Mouse (Mus musculus) forebrain, embryonic 15.5 days (tissue): ENCODE measurements around the gene Upk2. TPM values are rescaled to one million over a fixed set of nuclear protein-coding genes. Genes with fewer than 3 reads are reported as not detected.
A peak's percentile ranks its signal among the peaks of the same experiment; 100 is the strongest.

Experiments
- ATAC-seq: fragments of 200-750 bp; cut with Nextera tagmentation; replicated peaks from 2 replicates; pipeline ENCODE4 v1.8.0; 2017; ENCODE audit warnings: mild to moderate bottlenecking, moderate TSS enrichment, moderate library complexity
- H3K27ac ChIP-seq: fragments of 300-500 bp; sonication (generic); replicated peaks from 2 replicates; pipeline ENCODE4 v1.5.1; 2015; ENCODE audit warnings: mild to moderate bottlenecking, inconsistent platforms
- H3K27me3 ChIP-seq: fragments of 300-500 bp; sonication (generic); 2 replicates; pipeline ENCODE4 v1.6.1; 2015; ENCODE audit warnings: inconsistent platforms
- H3K36me3 ChIP-seq: fragments of 300-500 bp; sonication (generic); 2 replicates; pipeline ENCODE4 v1.6.1; 2015; ENCODE audit warnings: mild to moderate bottlenecking, inconsistent platforms
- H3K4me1 ChIP-seq: fragments of 300-500 bp; sonication (generic); 2 replicates; pipeline ENCODE4 v1.6.1; 2015; ENCODE audit warnings: inconsistent platforms
- H3K4me2 ChIP-seq: fragments of 300-500 bp; sonication (generic); replicated peaks from 2 replicates; pipeline ENCODE4 v1.6.1; 2015; ENCODE audit warnings: mild to moderate bottlenecking, inconsistent platforms
- H3K4me3 ChIP-seq: fragments of 300-500 bp; sonication (generic); 2 replicates; pipeline ENCODE4 v1.5.1; 2015; ENCODE audit warnings: mild to moderate bottlenecking, inconsistent platforms
- H3K9ac ChIP-seq: fragments of 300-500 bp; sonication (generic); replicated peaks from 2 replicates; pipeline ENCODE4 v1.6.1; 2015; ENCODE audit warnings: mild to moderate bottlenecking, inconsistent platforms
- H3K9me3 ChIP-seq: fragments of 300-500 bp; sonication (generic); 2 replicates; pipeline ENCODE4 v1.6.1; 2016; ENCODE audit warnings: inconsistent platforms
- WGBS: fragments of 180-500 bp; shearing (Covaris S2); methylation state at CpG from one replicate; pipeline ENCODE4 v1.1.7; 2015; ENCODE audit warnings: mixed read lengths; 5-methylcytosine and 5-hydroxymethylcytosine counted together
- polyA plus RNA-seq: library from polyadenylated mRNA; unstranded; fragments of >200 nt; fragmentation: Nextera tagmentation; extraction: Ambion mirVana; gene quantifications from 2 replicates; pipeline ENCODE4 v1.2.1, GENCODE M21; 2015

Gene Upk2
- polyA plus RNA-seq, 1 experiment from 2014 or later = not detected

DNA sequence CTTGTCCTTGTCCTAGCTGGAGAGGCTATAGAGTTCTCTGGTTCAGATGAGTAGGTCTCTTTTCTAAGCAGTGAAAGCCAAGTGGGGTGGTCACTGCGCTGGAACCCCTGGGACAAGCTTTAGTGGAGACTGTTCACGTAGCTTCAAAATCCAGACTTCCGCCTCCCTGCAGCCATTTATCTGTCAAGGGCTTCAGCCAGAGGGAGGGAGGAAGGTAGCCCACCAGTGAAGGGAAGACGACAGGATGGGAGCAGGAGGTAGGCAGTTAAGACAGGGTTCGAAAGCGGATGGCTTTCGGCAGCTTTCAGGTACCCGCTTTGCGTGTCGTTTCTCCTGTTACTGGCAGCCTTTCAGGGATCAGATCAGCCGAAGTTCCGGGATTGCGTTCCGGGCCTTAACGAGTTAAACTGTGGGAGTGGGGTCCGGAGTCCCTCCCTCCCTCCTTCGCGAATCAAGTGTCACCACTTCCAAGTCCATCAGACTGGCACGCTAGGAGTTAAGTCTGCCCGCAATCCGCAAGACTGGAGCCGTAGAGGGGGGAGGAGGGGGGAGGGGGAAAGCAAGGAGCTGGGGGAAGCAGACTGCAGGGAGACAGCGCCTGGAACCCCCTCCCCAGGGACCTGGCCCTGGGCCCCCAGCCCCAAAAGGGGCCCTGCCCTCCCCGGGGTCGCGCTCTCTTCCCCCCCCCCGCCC, 23.6 kb upstream of the Upk2 start:
- WGBS = under 1% methylated on average over 27 of the region's 27 CpGs
- peak; percentile 51 for ATAC-seq
- no peaks in the 10 kb centered on the region for H3K9me3 ChIP-seq
- peak overlapping the region; percentile 87 for H3K9ac ChIP-seq
- H3K4me1 ChIP-seq = peaks cover 36% of the 10 kb centered on the region
- H3K36me3 ChIP-seq = no peaks in the 10 kb centered on the region
- H3K4me2 ChIP-seq = peak overlapping the region; percentile 98
- peak overlapping the region; percentile 91 for H3K4me3 ChIP-seq
- H3K27me3 ChIP-seq = no peaks in the 10 kb centered on the region
- H3K27ac ChIP-seq = peak overlapping the region; percentile 99

DNA sequence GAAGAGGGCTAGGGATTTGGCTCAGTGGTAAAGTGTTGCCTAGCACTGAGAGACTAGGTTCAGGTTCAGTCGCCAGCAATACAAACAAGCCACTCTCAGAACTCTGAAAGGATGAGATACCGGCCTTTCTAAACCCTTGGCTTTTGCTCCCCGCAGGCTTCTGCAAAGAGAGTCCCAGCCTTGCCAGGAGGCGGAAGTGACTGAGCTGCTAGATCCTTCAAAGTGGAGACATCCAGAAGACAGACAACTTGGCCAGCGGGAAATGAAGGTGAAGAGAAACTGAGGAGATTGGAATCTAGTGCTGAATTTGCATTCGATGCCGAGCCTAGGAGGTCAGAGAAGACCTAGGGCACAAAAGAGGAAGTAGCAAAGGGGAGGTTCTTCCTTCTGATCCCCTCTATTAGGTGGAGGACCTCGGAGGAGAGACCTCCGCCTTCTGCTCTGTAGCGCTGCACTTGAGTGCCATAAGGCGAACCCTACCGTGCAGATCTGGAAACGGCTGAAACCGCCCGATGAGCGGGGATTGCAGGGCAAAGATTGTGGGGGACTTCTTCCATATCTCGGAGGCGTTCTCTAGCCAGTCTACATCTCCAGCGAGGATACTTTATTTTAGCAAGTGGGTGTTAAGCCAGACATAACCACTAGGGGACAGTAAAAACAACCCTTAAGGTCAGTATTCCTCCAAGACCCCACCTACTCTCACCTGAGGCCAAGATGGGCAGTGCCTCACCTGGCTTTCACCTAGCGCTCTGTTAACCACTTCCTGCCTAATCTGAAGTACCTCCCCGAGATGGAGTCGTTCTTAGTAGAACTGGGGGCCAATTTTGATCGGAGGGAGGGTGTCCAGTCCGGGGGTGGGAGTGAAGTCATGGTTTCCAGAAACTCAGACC, 22.8 kb upstream of the Upk2 start:
- Histone ChIP-seq H3K9ac (peak overlapping the region; percentile 87), H3K4me1 (peaks cover 36% of the 10 kb centered on the region), H3K27ac (peak overlapping the region; percentile 99), H3K9me3 (no peaks in the 10 kb centered on the region), H3K27me3 (no peaks in the 10 kb centered on the region), H3K36me3 (no peaks in the 10 kb centered on the region), H3K4me2 (peak overlapping the region; percentile 98), H3K4me3 (peak overlapping the region; percentile 91)
- 6% methylated on average over 24 of the region's 24 CpGs for WGBS
- no peak for ATAC-seq

DNA sequence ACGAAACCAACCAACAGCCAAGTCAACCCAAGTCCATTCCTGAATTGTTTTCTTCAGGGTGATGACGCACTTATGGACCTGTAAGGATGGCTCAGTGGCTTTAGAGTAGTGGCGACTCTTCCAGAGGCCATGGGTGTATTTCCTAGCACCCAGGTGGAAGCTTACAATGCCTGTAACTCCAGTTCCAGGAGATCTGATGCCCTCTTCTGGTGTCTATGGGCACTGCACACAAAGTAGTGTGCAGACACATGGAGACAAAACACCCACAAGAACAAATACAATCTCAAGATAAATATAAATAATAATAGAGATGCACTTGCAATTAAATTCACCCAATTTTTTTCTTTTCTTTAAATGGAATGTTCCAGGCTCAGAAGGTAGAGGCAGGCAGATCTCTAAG, 21.2 kb upstream of the Upk2 start:
- Histone ChIP-seq H3K36me3 (no peaks in the 10 kb centered on the region), H3K9me3 (no peaks in the 10 kb centered on the region), H3K27me3 (no peaks in the 10 kb centered on the region), H3K9ac (no peak overlapping the region), H3K4me1 (peaks cover 24% of the 10 kb centered on the region), H3K4me2 (no peak overlapping the region), H3K27ac (no peak overlapping the region), H3K4me3 (no peak overlapping the region)
- no peak for ATAC-seq
- 94% methylated on average over 3 of the region's 3 CpGs for WGBS

DNA sequence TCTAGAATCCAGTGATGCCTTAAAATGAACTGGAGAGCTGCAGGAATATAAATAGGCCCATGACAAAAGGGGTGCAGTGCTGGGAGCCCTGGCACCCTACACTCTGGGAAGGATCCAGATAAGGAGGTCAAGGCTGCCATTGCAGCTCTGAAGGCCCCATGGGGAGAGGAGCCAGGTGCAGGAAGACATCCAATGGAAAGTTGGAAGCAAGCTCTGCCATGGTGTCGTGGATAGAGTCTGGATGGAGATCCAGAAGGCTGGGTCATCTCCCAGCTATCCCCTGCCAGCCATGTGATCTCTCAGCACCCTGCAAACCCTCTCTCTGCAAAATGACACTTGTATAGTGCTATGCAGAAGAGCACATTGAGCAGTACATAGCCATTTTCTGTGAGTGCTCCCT, 19.6 kb upstream of the Upk2 start:
- H3K4me1 ChIP-seq = peaks cover 14% of the 10 kb centered on the region
- 36% methylated on average over 1 of the region's 1 CpGs for WGBS
- no peak for ATAC-seq
- H3K4me3 ChIP-seq = no peak overlapping the region
- H3K36me3 ChIP-seq = no peaks in the 10 kb centered on the region
- H3K9me3 ChIP-seq = no peaks in the 10 kb centered on the region
- H3K4me2 ChIP-seq = no peak overlapping the region
- H3K27ac ChIP-seq = no peak overlapping the region
- no peaks in the 10 kb centered on the region for H3K27me3 ChIP-seq
- no peak overlapping the region for H3K9ac ChIP-seq

DNA sequence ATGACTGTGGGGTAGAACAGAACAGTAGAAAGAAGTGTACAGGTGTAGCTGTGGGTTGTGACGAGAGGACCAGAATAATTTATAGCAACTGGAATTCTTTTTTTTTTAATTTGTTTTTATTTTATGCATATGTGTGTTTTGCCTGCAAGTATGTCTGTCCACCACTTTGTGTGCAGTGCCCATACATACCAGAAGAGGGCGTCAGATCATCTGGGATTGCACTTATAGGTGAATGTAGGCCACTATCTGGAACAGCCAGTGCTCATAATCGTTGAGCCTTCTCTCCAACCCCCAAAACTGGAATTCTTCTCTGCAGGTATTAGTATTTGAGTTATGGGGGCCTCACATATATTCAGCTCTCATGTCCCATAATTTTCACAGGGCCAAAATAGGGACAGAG, 18.4 kb upstream of the Upk2 start:
- peaks cover 23% of the 10 kb centered on the region for H3K4me1 ChIP-seq
- no peak overlapping the region for H3K27ac ChIP-seq
- no peak overlapping the region for H3K9ac ChIP-seq
- H3K27me3 ChIP-seq = no peaks in the 10 kb centered on the region
- no peaks in the 10 kb centered on the region for H3K9me3 ChIP-seq
- WGBS = 68% methylated on average over 3 of the region's 3 CpGs
- ATAC-seq = no peak
- H3K36me3 ChIP-seq = no peaks in the 10 kb centered on the region
- no peak overlapping the region for H3K4me3 ChIP-seq
- H3K4me2 ChIP-seq = no peak overlapping the region

DNA sequence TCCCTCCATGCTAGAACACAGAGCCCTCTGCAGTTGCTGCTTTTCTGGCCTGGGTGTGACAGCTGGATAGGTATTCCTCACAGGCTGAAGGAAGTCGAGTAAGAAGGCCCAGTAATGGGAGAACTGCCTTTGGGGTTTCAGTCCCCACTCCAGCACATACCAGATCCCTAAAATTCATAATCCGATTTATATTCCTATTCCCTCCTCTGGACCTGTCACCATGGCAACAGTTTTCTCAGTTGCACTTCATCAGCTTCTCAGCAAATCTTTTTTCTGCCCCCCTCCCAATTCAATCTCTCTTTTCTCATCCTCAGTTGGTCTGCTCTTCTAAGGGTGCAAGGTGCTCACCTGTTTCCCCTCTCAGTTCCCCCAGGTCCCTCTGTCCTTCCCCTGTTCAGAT, 14.0 kb upstream of the Upk2 start:
- Histone ChIP-seq H3K9me3 (no peaks in the 10 kb centered on the region), H3K4me3 (no peak overlapping the region), H3K9ac (no peak overlapping the region), H3K4me2 (no peak overlapping the region), H3K27me3 (no peaks in the 10 kb centered on the region), H3K4me1 (peaks cover 11% of the 10 kb centered on the region; the same call in 1 of the 2 replicates), H3K27ac (no peak overlapping the region; the same call in 1 of the 2 replicates), H3K36me3 (no peaks in the 10 kb centered on the region)
- no peak for ATAC-seq
- 52% methylated on average over 2 of the region's 2 CpGs for WGBS

DNA sequence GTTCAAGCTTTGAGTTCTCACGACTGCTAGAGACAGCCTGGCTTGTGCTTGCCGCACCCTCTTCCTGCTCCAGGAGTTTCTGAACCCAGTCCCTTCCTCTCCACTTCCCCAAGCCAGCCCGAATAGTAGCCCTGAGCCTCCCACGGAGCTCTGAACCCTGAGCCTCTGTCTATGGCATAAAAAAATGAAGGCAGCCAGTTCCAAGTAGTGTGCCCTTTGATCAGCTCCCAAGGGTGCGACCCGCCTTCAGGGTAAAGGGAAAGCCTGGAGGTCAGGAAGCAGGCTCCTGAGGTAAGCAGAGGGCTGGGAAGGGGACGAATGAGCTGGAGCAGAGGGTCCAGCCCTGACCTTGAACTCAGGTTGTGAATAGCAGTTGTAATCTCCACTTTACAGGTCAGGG, 13.4 kb upstream of the Upk2 start:
- H3K9ac ChIP-seq = no peak overlapping the region
- 61% methylated on average over 7 of the region's 7 CpGs for WGBS

DNA sequence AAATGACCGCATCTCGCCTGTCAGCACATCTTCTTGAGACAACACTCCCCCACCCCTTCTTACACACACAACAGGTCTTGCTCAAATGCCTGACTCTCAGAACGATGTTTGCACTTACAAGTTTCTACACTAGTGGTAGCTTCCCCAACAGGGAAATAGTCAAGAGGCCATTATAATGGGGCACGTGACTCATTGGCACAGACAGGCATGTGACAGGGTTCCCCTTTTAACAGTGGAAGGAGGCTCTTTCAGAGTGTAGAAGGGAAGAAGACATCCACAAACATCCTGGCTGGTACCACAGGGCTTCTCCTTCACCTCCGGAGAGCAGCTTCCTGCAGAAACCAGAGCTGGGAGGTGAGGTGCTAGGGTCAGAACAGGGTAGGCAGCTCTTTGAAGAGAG, 7.2 kb upstream of the Upk2 start:
- 87% methylated on average over 5 of the region's 5 CpGs for WGBS
- Histone ChIP-seq H3K36me3 (no peaks in the 10 kb centered on the region), H3K4me3 (no peak overlapping the region), H3K27ac (no peak overlapping the region), H3K9ac (no peak overlapping the region), H3K9me3 (no peaks in the 10 kb centered on the region), H3K27me3 (no peaks in the 10 kb centered on the region), H3K4me1 (peaks cover 16% of the 10 kb centered on the region), H3K4me2 (no peak overlapping the region)
- no peak for ATAC-seq

More for the DNA sequence above, 13.4 kb upstream of the Upk2 start:
- H3K36me3 ChIP-seq = no peaks in the 10 kb centered on the region
- H3K4me1 ChIP-seq = peaks cover 11% of the 10 kb centered on the region; the same call in 1 of the 2 replicates
- no peak overlapping the region for H3K4me2 ChIP-seq
- no peaks in the 10 kb centered on the region for H3K9me3 ChIP-seq
- no peak for ATAC-seq
- no peak overlapping the region for H3K4me3 ChIP-seq
- H3K27me3 ChIP-seq = no peaks in the 10 kb centered on the region
- no peak overlapping the region; the same call in 1 of the 2 replicates for H3K27ac ChIP-seq

DNA sequence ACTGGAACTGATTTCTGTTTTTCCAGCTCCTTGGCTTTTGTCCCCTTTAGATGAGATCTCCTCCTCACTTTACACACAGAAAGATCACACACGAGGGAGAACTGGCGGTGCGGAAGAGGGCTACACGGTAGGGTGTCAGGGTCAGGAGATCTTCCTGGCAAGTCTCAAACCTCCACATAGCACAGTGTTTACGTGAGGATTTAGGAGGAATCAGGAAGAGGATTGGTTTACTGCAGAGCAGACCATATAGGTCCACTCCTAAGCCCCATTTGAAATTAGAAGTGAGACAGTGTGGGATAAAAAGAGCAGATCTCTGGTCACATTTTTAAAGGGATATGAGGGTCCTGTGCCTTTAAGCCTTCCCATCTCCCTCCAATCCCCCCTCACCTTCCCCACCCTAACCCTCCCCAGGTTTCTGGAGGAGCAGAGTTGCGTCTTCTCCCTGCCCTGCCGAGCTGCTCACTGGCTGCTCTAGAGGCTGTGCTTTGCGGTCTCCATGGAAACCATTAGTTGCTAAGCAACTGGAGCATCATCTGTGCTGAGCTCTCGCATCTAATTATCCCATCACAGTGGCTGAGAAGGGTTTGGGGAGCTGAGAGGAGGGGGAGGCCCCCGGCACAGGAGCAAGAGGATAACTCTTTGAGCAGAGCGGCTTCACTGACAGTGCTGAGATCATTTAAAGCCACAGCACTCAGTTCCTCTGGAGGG, 2.4 kb upstream of the Upk2 start:
- H3K9me3 ChIP-seq = no peaks in the 10 kb centered on the region
- H3K4me1 ChIP-seq = peaks cover 39% of the 10 kb centered on the region
- peak; percentile 97 for ATAC-seq
- H3K4me2 ChIP-seq = peak overlapping the region; percentile 39
- H3K27ac ChIP-seq = peak overlapping the region; percentile 95
- 1% methylated on average over 11 of the region's 11 CpGs for WGBS
- peak overlapping the region; percentile 34; the same call in 1 of the 2 replicates for H3K9ac ChIP-seq
- H3K4me3 ChIP-seq = peak overlapping the region; percentile 23
- H3K27me3 ChIP-seq = 0 out of 2 replicates have a peak, but pooled peaks cover 4% of the 10 kb centered on the region
- H3K36me3 ChIP-seq = no peaks in the 10 kb centered on the region

DNA sequence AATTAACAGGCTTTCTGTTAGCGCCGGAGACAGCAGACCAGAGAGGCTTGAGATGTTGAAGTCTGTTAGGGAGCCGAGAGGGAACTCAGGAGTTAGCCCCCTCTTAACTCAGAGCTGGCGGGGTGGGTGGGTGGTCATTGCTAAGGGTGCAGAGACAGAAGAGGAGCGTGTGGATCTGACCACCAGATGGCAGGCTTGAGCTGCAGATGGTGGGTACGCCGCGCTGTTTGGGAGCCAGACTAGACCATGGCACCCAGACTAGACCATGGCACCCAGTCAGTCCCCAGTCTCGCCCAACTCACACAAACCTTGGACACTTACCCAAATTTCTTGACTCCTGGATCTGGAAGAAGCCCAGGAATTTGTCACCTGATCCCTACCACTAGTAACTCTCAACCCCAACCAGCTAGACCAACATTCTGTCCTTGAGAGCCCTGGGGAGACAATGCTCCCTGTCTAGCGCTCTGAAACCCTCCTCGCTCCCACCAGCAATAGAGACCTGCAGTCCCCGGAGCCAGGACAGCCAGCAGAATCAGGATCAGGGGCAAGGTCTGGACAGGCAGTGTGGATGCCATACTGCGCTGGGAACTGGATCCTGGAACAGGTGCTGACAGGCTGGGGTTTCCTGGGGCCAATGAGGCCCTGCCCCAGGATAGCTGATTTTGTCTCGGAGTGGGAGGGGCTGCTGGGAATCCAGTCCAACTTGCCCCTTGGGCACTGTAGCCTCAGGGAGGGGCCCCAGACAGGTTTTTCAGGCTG, 465 bp downstream of the Upk2 start:
- Histone ChIP-seq H3K9me3 (no peaks in the 10 kb centered on the region), H3K4me3 (no peak overlapping the region), H3K9ac (no peak overlapping the region), H3K36me3 (no peaks in the 10 kb centered on the region), H3K27me3 (0 out of 2 replicates have a peak, but pooled peaks cover 4% of the 10 kb centered on the region), H3K27ac (no peak overlapping the region), H3K4me2 (no peak overlapping the region), H3K4me1 (peaks cover 39% of the 10 kb centered on the region)
- 10% methylated on average over 14 of the region's 14 CpGs for WGBS
- peak; percentile 73 for ATAC-seq

DNA sequence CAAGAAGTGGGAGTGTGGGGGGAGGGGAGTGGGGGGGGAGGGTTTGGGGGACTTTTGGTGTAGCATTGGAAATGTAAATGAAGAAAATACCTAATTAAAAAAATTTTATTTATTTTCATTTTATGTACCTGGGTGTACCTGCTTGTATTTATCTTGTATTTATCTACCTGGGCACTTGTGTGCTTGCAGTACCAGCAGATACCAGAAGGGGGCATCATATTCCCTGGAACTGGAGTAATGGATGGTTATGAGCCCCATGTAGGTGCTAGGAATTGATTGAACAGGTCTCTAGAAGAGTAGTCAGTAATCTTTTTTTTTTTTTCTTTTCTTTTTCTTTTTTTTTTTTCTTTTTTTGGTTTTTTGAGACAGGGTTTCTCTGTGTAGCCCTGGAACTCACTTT, 4.4 kb downstream of the Upk2 start:
- Histone ChIP-seq H3K9me3 (no peaks in the 10 kb centered on the region), H3K9ac (no peak overlapping the region), H3K4me3 (no peak overlapping the region), H3K27ac (no peak overlapping the region), H3K4me1 (peaks cover 9% of the 10 kb centered on the region; the same call in 1 of the 2 replicates), H3K36me3 (no peaks in the 10 kb centered on the region), H3K27me3 (0 out of 2 replicates have a peak, but pooled peaks cover 4% of the 10 kb centered on the region), H3K4me2 (no peak overlapping the region)
- ATAC-seq = no peak
